Mouse (Mus musculus) midbrain, embryonic 13.5 days (tissue): Measurements from ENCODE around the gene Cspg4. TPM values are rescaled to one million over a fixed set of nuclear protein-coding genes. Genes with fewer than 3 reads are reported as not detected.

Experiments used
- ATAC-seq: fragments of 200-750 bp; cut with Nextera tagmentation; 2 replicates; pipeline ENCODE4 v1.8.0; 2017; ENCODE audit warnings: mild to moderate bottlenecking, moderate TSS enrichment, moderate library complexity
- H3K27ac ChIP-seq: fragments of 300-500 bp; sonication (generic); 2 replicates; pipeline ENCODE4 v1.5.1; 2015; ENCODE audit warnings: inconsistent platforms, mild to moderate bottlenecking, moderate library complexity
- H3K27me3 ChIP-seq: fragments of 300-500 bp; sonication (generic); 2 replicates; pipeline ENCODE4 v1.6.1; 2015; ENCODE audit warnings: mild to moderate bottlenecking, inconsistent platforms
- H3K36me3 ChIP-seq: fragments of 300-500 bp; sonication (generic); 2 replicates; pipeline ENCODE4 v1.6.1; 2015; ENCODE audit warnings: mild to moderate bottlenecking, inconsistent platforms
- H3K4me1 ChIP-seq: fragments of 300-500 bp; sonication (generic); replicated peaks from 2 replicates; pipeline ENCODE4 v1.6.1; 2015; ENCODE audit warnings: inconsistent platforms
- H3K4me2 ChIP-seq: fragments of 300-500 bp; sonication (generic); replicated peaks from 2 replicates; pipeline ENCODE4 v1.6.1; 2015; ENCODE audit warnings: moderate library complexity, mild to moderate bottlenecking, inconsistent platforms
- H3K4me3 ChIP-seq: fragments of 300-500 bp; sonication (generic); replicated peaks from 2 replicates; pipeline ENCODE4 v1.5.1; 2015; ENCODE audit warnings: mild to moderate bottlenecking, inconsistent platforms
- H3K9ac ChIP-seq: fragments of 300-500 bp; sonication (generic); replicated peaks from 2 replicates; pipeline ENCODE4 v1.6.1; 2015; ENCODE audit warnings: mild to moderate bottlenecking, inconsistent platforms
- H3K9me3 ChIP-seq: fragments of 300-500 bp; sonication (generic); 2 replicates; pipeline ENCODE4 v1.6.1; 2016; ENCODE audit warnings: mild to moderate bottlenecking, inconsistent platforms
- WGBS: fragments of 180-500 bp; shearing (Covaris S2); methylation state at CpG from one replicate; pipeline ENCODE4 v1.1.7; 2015; 5-methylcytosine and 5-hydroxymethylcytosine counted together
- polyA plus RNA-seq: library from polyadenylated mRNA; unstranded; fragments of >200 nt; fragmentation: Nextera tagmentation; extraction: Ambion mirVana; gene quantifications from 2 replicates; pipeline ENCODE4 v1.2.1, GENCODE M21; 2015

Gene Cspg4
- polyA plus RNA-seq, 1 experiment from 2014 or later: 3.5 TPM

DNA sequence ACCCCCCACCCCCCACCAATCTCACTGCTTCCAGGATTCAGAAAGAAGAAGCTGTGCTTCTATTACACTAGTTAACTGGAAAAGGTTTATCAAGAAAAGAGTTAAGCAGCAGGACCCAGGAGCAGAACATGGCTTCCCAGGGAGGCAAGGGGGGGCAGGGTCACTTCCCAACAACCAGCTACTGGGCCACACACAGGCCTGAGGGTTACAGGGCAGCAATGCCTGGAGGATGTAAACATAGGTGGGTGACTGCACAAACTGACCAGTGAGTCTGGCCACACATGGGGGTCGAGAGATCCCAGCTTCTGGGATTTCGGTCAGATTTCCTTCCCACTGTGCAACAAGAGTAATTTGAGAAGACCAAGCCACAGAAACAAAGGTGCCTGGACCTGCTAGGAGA lies 52.3 kb downstream of the Cspg4 start:
- WGBS: 64% methylated on average over 2 of the region's 2 CpGs
- no peak for ATAC-seq
- Histone ChIP-seq H3K27ac (no peak overlapping the region), H3K9me3 (no peaks in the 10 kb centered on the region), H3K9ac (no peak overlapping the region), H3K27me3 (no peaks in the 10 kb centered on the region), H3K4me1 (no peaks in the 10 kb centered on the region), H3K4me2 (no peak overlapping the region), H3K4me3 (no peak overlapping the region), H3K36me3 (peaks cover 19% of the 10 kb centered on the region)

DNA sequence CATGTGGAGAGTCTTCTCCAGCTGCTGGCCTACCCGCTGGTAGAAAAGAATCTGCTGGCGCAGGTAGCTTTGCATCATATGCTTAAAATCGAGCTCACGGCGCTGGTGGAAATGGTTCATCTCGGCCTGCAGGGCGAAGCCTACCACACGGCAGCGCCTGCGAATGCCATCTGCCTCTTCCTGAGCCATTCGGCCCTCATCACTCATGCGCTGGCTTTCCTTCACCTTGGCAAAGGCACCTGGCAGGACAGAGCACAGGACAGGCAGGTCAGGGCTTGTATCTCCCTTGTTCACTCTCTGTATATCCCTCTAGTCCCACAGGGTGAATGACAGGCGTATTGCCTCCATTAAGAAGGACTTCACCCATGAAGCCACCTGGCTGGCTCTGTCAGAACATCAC lies 53.6 kb downstream of the Cspg4 start:
- Histone ChIP-seq H3K4me1 (peaks cover 8% of the 10 kb centered on the region), H3K4me3 (no peak overlapping the region), H3K27me3 (no peaks in the 10 kb centered on the region), H3K9me3 (no peaks in the 10 kb centered on the region), H3K9ac (no peak overlapping the region), H3K36me3 (peaks cover 19% of the 10 kb centered on the region), H3K4me2 (no peak overlapping the region), H3K27ac (no peak overlapping the region)
- WGBS: 96% methylated on average over 13 of the region's 13 CpGs
- no peak for ATAC-seq

DNA sequence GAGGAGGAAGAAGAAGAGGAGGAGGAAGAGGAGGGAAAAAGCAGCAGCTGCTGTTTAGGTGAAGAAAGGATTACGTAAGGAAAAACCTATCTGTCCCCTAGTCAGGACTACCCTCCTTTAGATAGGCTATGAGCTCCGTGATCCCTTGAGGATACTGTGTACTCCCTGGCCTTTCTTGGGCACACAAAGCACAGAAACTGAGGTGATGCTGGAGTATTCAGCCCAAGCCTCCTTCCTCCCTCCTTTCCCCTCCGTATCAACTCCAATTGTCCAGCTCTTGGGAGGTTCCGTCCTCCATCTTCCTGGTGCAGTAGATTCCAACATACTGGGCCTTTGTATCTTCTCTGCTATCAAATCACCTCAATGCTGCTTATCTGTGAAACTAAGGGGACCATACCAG lies 57.9 kb downstream of the Cspg4 start:
- 95% methylated on average over 4 of the region's 4 CpGs for WGBS
- no peaks in the 10 kb centered on the region for H3K27me3 ChIP-seq
- ATAC-seq: no peak
- no peak overlapping the region for H3K4me3 ChIP-seq
- H3K9me3 ChIP-seq: no peaks in the 10 kb centered on the region
- H3K4me2 ChIP-seq: no peak overlapping the region
- H3K36me3 ChIP-seq: peaks cover 10% of the 10 kb centered on the region
- peaks cover 48% of the 10 kb centered on the region for H3K4me1 ChIP-seq
- no peak overlapping the region for H3K9ac ChIP-seq
- H3K27ac ChIP-seq: no peak overlapping the region

DNA sequence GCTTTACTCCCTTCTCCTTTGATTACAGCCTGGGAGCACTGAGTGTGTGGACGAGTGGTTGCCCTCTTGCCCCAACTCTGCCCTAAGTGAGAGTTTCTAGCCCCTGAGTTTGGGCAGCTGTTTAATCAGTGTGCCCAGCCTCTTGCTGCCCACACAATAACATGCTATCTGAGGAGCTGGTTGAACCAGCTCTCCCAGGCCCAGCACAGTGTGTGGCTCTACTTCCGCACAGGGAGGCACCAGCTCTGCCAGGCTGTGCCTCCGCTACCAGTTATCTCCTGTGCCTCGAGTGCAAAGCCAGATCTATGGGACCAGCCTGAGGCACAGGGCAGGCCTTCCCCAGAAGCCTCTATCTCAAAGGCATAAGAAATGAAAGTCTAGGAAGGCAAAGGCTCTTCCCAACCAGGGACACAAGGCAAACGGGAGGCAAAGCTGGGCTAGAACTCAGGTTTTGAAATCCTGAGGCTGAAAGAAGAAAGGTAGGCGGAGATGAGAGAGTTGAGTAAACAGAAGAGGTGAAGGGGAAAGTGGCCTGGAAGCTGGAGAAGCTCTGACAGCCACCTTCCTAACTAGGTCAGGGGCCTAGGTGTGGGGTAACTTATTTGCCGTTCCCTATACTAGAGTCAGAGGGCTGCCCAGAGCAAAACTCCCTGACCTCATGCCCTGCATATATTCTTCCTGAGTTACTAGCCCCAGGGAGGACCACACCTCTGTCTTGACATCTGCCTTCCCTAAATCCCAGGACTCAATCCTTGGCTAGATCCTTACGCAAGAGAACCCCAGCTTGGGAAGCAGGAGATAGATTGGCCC lies 59.2 kb downstream of the Cspg4 start:
- H3K27me3 ChIP-seq: peaks cover 4% of the 10 kb centered on the region; the same call in 1 of the 2 replicates

DNA sequence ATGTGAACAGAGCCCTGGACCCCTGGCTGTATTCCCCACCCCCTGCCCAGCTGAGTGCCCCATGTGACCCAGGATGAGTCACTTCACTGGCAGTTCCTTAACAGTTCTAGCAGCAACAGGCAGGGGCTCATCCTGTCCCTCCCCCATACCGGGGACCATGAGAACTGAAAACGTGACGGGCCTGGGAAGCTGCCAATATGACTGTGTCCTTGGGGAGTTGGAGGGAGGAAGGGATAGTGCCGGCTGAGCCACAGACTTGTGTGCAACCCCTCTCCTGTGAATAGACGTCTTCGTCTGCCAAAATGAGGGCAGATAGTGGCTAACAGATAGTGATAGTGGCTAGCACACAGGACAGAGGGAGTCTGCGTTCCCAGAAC lies 59.8 kb downstream of the Cspg4 start:
- Histone ChIP-seq H3K36me3 (peaks cover 4% of the 10 kb centered on the region), H3K4me1 (peaks cover 57% of the 10 kb centered on the region), H3K4me3 (peak overlapping the region; percentile 14; the same call in 1 of the 2 replicates), H3K4me2 (peak overlapping the region; percentile 40), H3K27ac (no peak overlapping the region), H3K9ac (peak overlapping the region; percentile 36), H3K27me3 (peaks cover 9% of the 10 kb centered on the region; the same call in 1 of the 2 replicates), H3K9me3 (no peaks in the 10 kb centered on the region)
- 41% methylated on average over 7 of the region's 7 CpGs for WGBS
- 0 out of 2 replicates have a peak, but pooled peaks have one; percentile 15 for ATAC-seq

More for the DNA sequence above, 59.2 kb downstream of the Cspg4 start:
- Histone ChIP-seq H3K4me2 (peak overlapping the region; percentile 40), H3K9ac (peak overlapping the region; percentile 36), H3K27ac (no peak overlapping the region), H3K4me3 (peak overlapping the region; percentile 14; the same call in 1 of the 2 replicates), H3K4me1 (peaks cover 56% of the 10 kb centered on the region), H3K36me3 (peaks cover 4% of the 10 kb centered on the region), H3K9me3 (no peaks in the 10 kb centered on the region)
- no peak for ATAC-seq
- WGBS: 74% methylated on average over 8 of the region's 8 CpGs

DNA sequence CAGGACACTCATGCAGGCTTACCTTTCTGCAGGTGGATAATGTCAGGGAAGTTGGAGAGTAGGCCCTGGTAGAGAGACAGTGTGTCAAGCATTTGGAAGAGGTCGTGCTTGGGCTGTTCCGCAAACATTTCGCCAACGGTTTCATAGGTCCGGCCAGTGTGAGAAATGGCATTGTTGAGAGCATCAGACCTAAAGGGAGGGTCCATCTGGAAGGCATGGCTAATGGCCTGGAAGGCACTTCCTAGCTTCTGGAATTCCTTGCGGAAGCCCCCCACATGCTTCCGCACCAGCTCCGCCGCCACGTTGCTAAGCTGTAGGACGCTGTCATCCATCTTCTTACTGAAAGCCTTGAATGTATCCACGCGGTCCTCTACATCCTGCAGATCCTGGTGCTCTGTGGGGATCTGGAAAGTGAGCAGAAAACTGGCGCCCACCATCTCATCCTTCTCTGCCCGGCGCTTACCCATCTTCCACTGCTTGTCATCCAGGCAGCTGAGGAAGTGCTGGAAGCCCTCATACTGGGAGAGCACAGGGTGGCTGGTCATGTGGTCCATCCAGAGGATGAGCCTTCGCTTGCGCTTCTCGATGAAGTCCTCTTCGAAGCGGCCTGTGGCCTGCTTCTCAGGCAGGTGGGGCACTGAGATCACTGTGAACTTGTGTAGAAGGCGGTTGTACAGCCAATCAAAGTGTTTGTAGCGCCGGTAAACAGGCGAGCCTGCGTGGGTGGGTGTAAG lies 60.6 kb downstream of the Cspg4 start:
- no peak for ATAC-seq
- H3K4me3 ChIP-seq: peak overlapping the region; percentile 14; the same call in 1 of the 2 replicates
- H3K9ac ChIP-seq: no peak overlapping the region
- peak overlapping the region; percentile 40 for H3K4me2 ChIP-seq
- no peaks in the 10 kb centered on the region for H3K9me3 ChIP-seq
- no peak overlapping the region for H3K27ac ChIP-seq
- H3K4me1 ChIP-seq: peaks cover 57% of the 10 kb centered on the region
- 94% methylated on average over 26 of the region's 26 CpGs for WGBS
- peaks cover 4% of the 10 kb centered on the region for H3K36me3 ChIP-seq
- peaks cover 16% of the 10 kb centered on the region for H3K27me3 ChIP-seq

DNA sequence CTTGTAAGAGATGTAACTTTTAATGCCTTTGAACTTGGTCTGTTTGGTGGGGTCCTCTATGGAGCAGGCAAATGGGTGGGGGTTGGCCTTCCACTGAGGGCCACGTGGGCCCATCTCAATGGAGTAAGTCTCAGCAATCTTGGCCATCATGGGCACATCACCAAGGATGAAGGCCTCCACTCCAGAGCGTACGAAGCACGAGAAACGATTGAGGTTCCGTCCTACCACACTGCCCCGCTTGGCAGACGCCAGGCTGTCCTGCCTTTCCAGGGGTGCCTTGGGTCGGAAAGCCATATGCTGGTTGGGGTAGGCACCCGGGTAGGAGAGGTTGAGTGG lies 61.2 kb downstream of the Cspg4 start:
- H3K27me3 ChIP-seq: peaks cover 18% of the 10 kb centered on the region
- no peak overlapping the region for H3K4me2 ChIP-seq
- no peak for ATAC-seq
- peaks cover 4% of the 10 kb centered on the region for H3K36me3 ChIP-seq
- no peak overlapping the region for H3K27ac ChIP-seq
- no peak overlapping the region for H3K4me3 ChIP-seq
- H3K9ac ChIP-seq: no peak overlapping the region
- WGBS: 97% methylated on average over 10 of the region's 10 CpGs
- H3K4me1 ChIP-seq: peaks cover 57% of the 10 kb centered on the region
- no peaks in the 10 kb centered on the region for H3K9me3 ChIP-seq

DNA sequence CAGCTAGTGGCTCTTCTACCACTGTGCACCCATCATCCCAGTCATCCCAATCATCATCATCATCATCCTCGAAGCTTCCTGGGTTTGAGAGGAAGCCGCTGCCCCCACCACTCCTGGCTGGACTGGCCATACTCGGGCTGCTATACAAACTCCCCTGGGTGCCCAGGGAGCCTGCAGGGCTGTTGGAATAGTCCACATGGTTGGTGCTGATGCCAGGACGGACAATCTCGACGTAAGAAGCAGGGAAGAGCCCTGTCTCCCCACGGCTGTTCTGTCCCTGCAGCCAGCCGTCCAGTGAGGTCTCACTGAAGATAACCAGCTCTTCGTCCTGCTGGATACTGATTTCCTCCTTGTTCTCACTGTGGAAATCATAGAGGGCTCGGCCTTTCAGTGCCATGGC lies 61.6 kb downstream of the Cspg4 start:
- no peak for ATAC-seq
- Histone ChIP-seq H3K4me2 (peak overlapping the region; percentile 86), H3K4me1 (peaks cover 57% of the 10 kb centered on the region), H3K27me3 (peaks cover 18% of the 10 kb centered on the region), H3K27ac (no peak overlapping the region), H3K36me3 (peaks cover 4% of the 10 kb centered on the region), H3K4me3 (peak overlapping the region; percentile 63; the same call in 1 of the 2 replicates), H3K9me3 (no peaks in the 10 kb centered on the region), H3K9ac (no peak overlapping the region)
- WGBS: 86% methylated on average over 10 of the region's 10 CpGs

DNA sequence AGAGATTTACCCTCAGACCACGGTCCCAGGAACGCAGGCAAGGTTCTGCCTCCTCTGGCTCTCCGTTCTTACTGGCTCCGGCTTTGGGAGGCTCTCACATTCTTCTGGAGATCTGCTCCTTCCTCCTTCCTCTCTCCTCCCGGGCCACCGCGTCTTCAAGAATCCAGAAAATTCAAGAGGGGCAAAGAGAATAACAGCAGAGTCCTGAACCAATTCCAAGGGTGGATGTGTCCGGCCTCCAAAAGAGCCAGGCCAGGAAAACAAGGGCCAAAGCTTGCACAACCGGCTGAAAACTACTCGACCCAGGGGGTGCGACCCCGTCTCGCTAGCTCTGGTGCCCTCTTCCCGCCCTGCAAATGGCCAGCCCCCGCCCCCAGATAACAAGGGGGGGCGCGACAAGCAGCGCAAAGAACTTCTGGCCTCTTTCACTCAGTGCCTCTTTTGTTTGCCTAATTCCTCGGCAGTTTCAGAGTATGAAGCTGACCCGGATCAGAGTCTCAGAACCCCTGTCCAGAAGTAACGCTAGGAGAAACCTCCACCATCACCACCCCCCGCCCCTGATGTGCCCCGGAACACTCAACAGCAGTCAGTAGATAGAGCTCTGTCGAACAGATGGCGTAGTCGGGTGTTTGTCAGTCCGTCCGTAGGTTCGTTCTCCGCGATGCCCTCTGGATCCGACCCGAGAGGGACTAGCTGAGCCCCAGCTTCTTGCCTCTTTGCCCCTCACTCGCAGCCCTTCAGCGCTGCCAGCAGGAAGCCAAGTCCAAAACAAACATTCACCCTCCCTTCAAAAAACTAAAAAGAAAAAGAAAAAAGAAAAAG lies 62.6 kb downstream of the Cspg4 start:
- WGBS: under 1% methylated on average over 35 of the region's 35 CpGs
- ATAC-seq: peak; percentile 46

DNA sequence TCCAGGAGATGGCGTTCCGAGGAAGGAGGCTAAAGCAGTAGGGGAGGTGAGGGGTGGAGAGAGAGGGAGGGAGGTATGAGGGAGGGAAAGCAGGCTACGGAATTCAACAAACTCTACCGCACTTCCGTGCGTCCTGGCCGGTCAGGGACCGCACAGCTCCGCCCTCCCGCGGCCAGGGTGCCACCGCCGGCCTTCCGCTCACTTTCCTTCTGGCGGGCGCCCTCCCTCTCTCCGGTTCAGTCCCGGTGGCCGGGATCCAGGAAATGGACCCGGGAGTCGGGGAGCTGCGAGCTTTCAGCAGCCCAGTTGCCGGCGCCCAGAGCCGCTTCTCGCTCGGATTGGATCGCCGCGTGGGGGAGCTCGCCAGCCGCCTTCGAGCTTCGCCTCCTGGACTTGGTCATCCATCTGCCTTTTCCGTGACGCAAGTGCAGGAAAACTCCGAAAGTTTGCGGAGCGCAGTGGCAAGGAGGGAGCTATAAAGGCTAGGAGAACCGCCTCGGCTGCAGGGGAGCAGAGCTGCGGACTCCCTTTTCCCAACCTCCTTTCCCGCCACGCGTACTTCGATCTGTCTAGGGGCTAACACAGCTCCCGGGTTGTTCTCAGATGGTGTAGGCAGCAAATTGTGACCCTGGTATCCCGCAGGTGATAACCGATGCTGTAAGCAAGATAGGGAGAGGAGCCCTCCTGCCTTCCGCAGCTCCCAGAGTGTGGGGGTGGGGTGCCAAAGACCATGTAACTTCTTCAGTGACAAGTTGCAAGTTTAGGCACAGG lies 63.4 kb downstream of the Cspg4 start, which contains the start of gene Snx33:
Gene Snx33 (minus strand): TSS at position 331 of the 771 bp plus-strand sequence.
- peak within 1 kb of the TSS; percentile 63 for H3K4me3 ChIP-seq
- H3K4me1 ChIP-seq: peaks cover 51% of the 10 kb centered on the region
- peak; percentile 91 for ATAC-seq
- H3K4me2 ChIP-seq: peak within 1 kb of the TSS; percentile 86
- H3K9me3 ChIP-seq: no peaks in the 10 kb centered on the region
- peak within 1 kb of the TSS; percentile 74 for H3K9ac ChIP-seq
- H3K27me3 ChIP-seq: peaks cover 18% of the 10 kb centered on the region
- peak within 1 kb of the TSS; percentile 80 for H3K27ac ChIP-seq
- no peaks in the 10 kb centered on the region for H3K36me3 ChIP-seq
- WGBS: under 1% methylated on average over 50 of the region's 50 CpGs

More for the DNA sequence above, 62.6 kb downstream of the Cspg4 start:
- Histone ChIP-seq H3K4me3 (peak overlapping the region; percentile 63), H3K4me1 (peaks cover 57% of the 10 kb centered on the region), H3K4me2 (peak overlapping the region; percentile 86), H3K27me3 (peaks cover 18% of the 10 kb centered on the region), H3K9ac (peak overlapping the region; percentile 74), H3K36me3 (no peaks in the 10 kb centered on the region), H3K27ac (peak overlapping the region; percentile 80), H3K9me3 (no peaks in the 10 kb centered on the region)

DNA sequence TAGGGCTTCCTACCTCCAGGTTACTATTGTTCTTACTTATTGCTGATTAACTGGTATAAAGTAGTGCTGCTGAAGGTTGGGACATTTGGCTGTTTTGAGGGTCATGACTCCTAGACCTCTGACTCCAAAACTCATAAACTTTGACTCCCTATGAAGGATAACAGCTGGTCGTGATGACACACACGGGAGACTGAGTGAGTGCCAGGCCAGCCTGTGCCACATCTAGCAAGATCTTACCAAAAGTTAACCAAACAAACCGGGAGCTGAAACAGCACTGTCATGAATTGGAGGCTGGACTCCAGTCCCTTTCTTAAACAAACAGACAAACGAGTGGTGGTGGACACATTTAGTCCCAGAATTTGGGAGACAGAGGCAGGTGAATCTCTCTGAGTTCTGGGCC lies 64.7 kb downstream of the Cspg4 start:
- peaks cover 18% of the 10 kb centered on the region for H3K27me3 ChIP-seq
- H3K36me3 ChIP-seq: no peaks in the 10 kb centered on the region
- no peaks in the 10 kb centered on the region for H3K9me3 ChIP-seq
- H3K4me2 ChIP-seq: no peak overlapping the region
- no peak overlapping the region for H3K9ac ChIP-seq
- H3K4me3 ChIP-seq: no peak overlapping the region
- no peak overlapping the region for H3K27ac ChIP-seq
- 72% methylated on average over 4 of the region's 4 CpGs for WGBS
- ATAC-seq: no peak
- H3K4me1 ChIP-seq: peaks cover 38% of the 10 kb centered on the region
